Mouse (Mus musculus): ENCODE measurements around the gene Ppp5c.

- no peak for TF ChIP-seq CTCF (conservative IDR thresholded peaks at IDR 0.05; ENCODE audit: low read length)
- TF ChIP-seq NANOG (IDR thresholded peaks at IDR 0.05; ENCODE audit: borderline replicate concordance, low read length), result no peak
- no peak for TF ChIP-seq POU5F1 (IDR thresholded peaks at IDR 0.05; ENCODE audit: borderline replicate concordance, low read length)
Measured at GRCm38 (mm10) chr7:17022176-17022575, 5.5 kb downstream of the Ppp5c start.
